Mouse (Mus musculus) gastrocnemius, adult 2 months (tissue): ENCODE measurements around the gene Cd27. TPM values are rescaled to one million over a fixed set of nuclear protein-coding genes. Genes with fewer than 3 reads are reported as not detected.
"Not testable (repeated sequence)": the region's sequence is repeated elsewhere in the genome, so short reads cannot be mapped to it uniquely, and the experiment has no call there.

Source experiments
- DNase-seq: peaks from one replicate; pipeline ENCODE4 v3.0.0; 2022
- H3K27ac ChIP-seq: fragments of 200-600 bp; 2 replicates; pipeline ENCODE4 v1.8.1; 2022; ENCODE audit warnings: mild to moderate bottlenecking
- H3K4me3 ChIP-seq: fragments of 200-600 bp; 2 replicates; pipeline ENCODE4 v1.8.1; 2022; ENCODE audit warnings: mild to moderate bottlenecking, moderate library complexity
- CTCF ChIP-seq: fragments of 200-600 bp; IDR thresholded peaks from 2 replicates; pipeline ENCODE4 v1.8.1; 2022; ENCODE audit warnings: antibody characterized with exemption, mild to moderate bottlenecking, moderate library complexity
- intact Hi-C: fragments of 180-260 bp; cut with DNase I; formaldehyde crosslinking; loops from one replicate; pipeline ENCODE4 v1.15.1; 2025
- long read RNA-seq, 2 experiments: library from polyadenylated mRNA; stranded (forward); transcript quantifications; one replicate each; pipeline ENCODE4 v2.0.0; 2021
- total RNA-seq, 2 experiments: library from RNA; stranded (reverse); gene quantifications; 2 replicates each; pipeline ENCODE4 v1.2.3; 2021

Cd27 gene
- under 1 TPM; 0.31 to 0.64 TPM for total RNA-seq
- long read RNA-seq, experiment 1, partial matches to known transcripts = 0 of 6 reads
- long read RNA-seq, experiment 1, other reads (novel, unspliced or antisense) = 6 of 6 reads
- long read RNA-seq, experiment 2, partial matches to known transcripts = 0 of 7 reads
- long read RNA-seq, experiment 2, other reads (novel, unspliced or antisense) = 7 of 7 reads

DNA sequence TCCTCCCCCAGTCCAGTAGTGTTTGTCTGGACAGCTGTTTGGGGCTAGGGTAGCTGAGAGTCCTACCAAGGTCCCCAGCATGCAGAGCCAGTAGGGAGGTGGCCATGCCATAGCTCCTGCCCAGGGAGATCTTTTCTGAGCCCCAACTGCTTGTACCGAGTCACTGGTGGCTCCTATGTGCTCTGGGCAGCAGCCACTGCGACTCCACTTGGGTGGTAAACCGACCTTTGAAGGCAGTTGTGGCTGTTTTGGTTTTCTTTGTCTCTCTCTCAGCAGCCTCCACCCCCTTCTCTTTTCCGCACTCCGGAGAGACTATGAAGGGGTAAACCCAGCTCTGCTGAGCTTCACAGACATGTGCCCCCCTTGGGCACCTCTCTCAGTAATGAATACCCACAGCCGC lies at the start of gene Cd27:
Gene Cd27 (minus strand): TSS at position 229 of the 400 bp plus-strand sequence.
- Histone ChIP-seq H3K4me3 (no peak within 1 kb of the TSS), H3K27ac (no peak within 1 kb of the TSS)
- no peak for DNase-seq
- intact Hi-C loops = no loop called here
- TF ChIP-seq CTCF = no peak

DNA sequence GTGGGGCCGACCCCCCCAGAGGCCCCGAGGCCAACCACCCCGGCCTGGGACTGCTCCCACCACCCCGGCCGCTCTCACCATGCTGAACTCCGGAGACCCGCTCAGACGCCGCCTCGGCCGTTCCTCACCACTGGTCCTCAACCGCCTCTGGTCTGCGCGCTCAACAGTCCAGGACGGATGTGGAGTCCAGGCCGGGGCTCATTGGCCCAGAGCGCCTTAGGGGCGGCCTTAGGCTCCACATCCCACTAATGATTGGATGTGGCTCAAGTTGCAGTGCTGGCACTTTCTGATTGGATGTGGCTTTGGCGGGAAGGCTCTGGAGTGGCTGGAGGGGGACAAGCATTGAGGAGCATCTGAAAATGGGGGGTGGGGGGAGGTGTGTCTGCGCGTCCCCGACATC lies 49.1 kb upstream of the Cd27 start, which contains the start of gene Tuba3a:
Gene Tuba3a (minus strand): TSS at position 153 of the 400 bp plus-strand sequence.
- H3K4me3 ChIP-seq = no peak within 1 kb of the TSS
- H3K27ac ChIP-seq = no peak within 1 kb of the TSS
- no peak for TF ChIP-seq CTCF
- intact Hi-C loops = no loop called here
- no peak for DNase-seq

DNA sequence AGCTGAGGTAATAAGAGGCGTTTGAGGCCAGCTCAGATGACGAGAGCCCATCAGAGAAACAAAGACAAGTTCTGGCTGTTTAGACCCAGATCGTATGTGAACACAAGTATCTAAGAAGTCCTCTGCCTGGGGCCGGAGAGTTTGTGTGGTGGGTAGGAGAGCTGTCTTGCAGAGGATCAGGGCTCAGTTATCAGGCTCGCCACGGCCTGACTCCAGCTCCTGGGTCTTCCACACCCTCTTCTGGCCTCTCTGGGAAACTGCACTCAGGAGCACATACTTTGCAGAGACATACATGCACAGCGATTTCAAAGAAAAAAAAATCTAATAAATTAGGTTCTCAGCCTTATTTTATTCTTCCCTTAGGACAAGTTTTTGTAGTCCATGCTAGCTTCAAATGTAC lies 47.9 kb upstream of the Cd27 start:
- DNase-seq = no peak
- TF ChIP-seq CTCF = no peak

DNA sequence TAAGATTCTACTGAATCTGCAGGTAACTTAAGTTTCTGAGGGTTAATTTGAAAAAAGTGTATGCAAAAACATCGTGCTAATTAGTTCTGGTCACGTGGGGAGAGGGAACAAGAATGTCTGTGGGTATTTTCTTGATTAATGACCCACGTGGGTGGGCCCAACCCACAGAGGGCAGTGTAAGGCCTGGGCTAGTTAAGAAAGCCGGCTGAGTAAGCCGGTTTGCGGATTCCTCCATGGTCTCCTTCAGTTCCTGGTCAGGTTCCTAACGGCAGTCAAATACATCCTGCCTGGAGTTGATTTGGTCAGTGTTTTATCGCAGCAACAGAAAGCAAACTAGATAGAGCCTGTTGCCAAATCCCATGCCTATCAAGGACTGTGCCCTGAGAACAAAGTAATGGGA lies 47.4 kb upstream of the Cd27 start:
- Histone ChIP-seq H3K4me3 (no peak overlapping the region), H3K27ac (no peak overlapping the region)
- intact Hi-C loops = no loop called here
- no peak for TF ChIP-seq CTCF
- no peak for DNase-seq

More for the DNA sequence above, 47.9 kb upstream of the Cd27 start:
- H3K27ac ChIP-seq = no peak overlapping the region
- no peak overlapping the region for H3K4me3 ChIP-seq
- intact Hi-C loops = no loop called here

DNA sequence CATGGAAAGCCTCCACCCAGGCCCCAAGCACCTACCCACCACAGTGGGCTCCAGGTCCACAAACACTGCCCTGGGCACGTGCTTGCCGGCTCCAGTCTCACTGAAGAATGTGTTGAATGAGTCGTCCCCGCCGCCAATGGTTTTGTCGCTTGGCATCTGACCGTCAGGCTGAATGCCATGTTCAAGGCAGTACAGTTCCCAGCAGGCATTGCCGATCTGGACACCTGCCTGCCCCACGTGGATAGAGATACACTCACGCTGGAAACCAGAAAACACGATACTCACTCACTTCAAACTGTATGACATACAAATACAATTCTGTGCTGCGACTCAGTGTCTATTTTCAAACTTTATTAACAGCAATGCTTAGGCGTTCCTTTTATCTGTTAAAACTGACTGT lies 45.9 kb upstream of the Cd27 start:
- DNase-seq, intact Hi-C loops, H3K27ac ChIP-seq, H3K4me3 ChIP-seq: not testable (repeated sequence)

DNA sequence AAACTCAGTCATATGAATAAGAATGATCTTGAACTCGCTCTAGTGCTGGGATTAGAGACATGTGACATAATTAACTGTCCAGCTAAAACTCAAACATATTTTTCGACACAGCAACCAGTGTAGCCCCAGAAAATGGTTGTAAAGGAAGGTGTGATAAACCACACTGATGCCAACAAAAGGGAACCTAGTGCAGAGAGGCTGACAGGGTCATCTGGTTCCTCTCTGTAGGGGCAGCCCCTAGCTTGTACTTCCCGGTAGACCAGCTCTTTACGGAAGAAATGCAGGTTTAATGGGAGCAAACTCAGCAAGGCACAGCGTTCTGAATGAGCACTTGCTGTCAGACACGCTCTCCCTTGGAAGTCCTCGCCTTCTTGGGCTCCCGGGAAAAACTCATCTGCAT lies 42.9 kb upstream of the Cd27 start:
- no peak for TF ChIP-seq CTCF
- DNase-seq = no peak
- no peak overlapping the region for H3K4me3 ChIP-seq
- no peak overlapping the region for H3K27ac ChIP-seq
- intact Hi-C loops = loop anchor here (10.0 kb wide), 1 partner anchor 145 kb away; the partner anchor contains the start of gene Nop2

DNA sequence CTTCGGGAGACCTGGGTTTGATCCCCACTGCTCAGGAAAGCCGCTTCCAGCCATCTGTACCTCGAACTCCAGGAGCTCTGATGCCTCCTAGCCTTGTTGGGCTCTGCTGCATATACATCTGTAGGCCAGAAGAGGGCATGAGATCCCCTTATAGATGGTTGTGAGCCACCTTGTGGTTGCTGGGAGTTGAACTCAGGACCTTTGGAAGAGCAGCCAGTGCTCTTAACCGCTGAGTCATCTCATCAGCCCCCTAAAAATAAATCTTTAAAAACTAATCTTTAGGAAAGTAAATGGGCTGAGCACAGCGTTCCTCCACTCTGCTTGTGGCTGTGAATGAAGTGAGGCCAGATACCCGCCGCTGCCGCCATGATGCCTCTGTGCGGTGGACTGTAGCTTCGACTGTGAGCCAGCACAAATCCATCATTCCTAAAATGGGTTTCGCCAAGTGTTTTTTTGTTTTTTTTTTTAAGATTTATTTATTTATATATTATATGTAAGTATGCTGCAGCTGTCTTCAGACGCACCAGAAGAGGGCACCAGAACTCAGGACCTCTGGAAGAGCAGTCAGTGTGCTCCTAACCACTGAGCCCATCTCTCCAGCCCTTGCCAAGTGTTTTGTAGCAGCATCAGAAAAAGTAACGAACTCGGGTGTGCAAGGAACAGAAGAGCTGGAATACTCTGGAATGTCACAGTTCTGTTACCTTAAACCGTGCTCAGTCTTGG lies 38.2 kb upstream of the Cd27 start:
- Histone ChIP-seq H3K4me3 (no peak overlapping the region), H3K27ac (no peak overlapping the region)
- TF ChIP-seq CTCF = peak; percentile 50
- intact Hi-C loops = loop anchor here (2.0 to 10.0 kb wide), 3 partner anchors 90 to 228 kb away; partner anchors contain the start of genes Acrbp and Nop2
- peak; percentile 43 for DNase-seq

DNA sequence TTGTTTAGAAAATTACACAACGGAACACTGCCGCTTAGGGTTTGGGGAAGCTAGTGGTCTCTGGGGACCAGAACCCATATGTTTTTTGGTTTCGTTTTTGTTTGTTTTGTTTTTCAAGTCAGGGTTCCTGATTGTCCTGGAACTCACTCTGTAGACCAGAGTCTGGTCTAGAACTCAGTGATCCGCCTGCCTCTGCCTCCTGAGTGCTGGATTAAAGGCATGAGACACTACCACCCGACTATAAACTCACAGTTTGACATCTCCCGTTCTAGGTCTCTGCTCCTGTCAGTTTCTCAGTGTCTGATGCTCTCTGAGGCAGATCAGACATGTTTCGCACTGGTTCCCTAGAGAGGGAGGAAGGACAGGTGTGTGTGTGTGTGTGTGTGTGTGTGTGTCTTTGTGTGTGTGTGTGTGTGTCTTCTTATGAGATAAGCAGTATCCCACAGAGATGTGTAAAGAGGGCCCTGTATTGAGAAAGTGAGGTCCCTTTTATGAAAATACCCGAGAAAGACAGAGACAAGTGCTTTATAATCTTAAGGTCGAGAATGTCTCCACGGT lies 35.5 kb upstream of the Cd27 start:
- TF ChIP-seq CTCF = no peak
- Histone ChIP-seq H3K4me3 (no peak overlapping the region), H3K27ac (peak overlapping the region; percentile 63; the same call in 1 of the 2 replicates)
- intact Hi-C loops = loop anchor here (5.0 to 10.0 kb wide), 2 partner anchors 138 to 225 kb away; partner anchors contain the start of genes Acrbp and Nop2
- DNase-seq = no peak

DNA sequence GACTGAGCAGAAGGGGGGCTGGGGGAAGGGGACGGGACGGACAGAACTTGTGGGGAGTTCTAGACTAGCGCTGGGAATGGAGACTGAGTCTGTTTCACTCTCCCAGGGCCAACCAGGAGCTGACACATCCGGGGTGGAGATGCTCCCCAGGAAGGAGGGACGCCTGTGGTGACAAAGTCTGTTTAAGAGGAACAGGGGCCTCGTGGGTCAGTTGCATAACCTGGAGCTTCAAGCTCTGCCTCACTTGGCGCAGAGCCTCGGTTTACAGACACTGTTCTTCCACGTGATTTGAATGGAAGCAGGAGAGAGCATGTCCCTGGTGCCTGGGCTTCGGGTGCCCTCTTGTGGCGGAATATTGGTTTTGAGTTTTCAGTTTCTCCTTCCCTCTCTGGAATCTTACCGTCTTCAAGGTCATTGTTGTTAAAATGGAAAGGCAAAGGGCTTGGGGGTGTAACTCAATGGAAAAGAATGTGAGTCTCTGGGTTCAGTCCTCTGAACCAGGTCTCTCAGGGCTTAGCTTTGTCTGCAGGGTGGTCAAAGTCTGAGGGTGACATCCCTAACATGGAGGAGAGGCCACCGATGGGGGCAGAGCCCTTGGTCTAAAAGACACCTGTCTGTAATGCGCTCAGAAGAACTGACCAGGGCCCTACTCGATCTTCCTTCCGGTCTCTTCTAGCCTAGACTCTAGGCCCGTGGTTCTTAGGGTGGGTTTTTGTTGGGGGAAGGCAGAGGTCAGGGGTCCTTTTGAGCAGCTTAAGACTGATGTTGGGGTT lies 34.8 kb upstream of the Cd27 start:
- peak; percentile 96 for DNase-seq
- Histone ChIP-seq H3K4me3 (peak overlapping the region; percentile 63), H3K27ac (peak overlapping the region; percentile 79)
- intact Hi-C loops = loop anchor here (1.0 to 10.0 kb wide), 3 partner anchors 52 to 224 kb away; partner anchors contain the start of genes Acrbp and Nop2
- TF ChIP-seq CTCF = peak; percentile 91

DNA sequence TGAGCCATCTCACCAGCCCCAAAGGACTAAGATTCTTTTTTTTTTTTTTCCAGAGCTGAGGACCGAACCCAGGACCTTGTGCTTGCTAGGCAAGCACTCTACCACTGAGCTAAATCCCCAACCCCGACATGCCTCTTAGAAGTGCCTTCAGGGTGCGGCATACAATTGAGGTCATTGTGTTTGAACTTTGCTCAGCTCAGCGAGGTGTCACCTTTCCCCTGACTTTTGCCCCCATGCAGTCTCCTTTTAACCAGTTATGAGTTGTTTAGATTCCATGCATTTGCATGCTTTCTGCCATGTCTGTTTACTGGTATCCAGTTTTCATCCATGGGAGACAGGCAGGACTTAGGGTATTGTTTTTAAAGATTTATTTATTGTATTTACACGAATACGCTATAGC lies 32.0 kb upstream of the Cd27 start:
- no peak overlapping the region for H3K27ac ChIP-seq
- no peak for TF ChIP-seq CTCF
- intact Hi-C loops = no loop called here
- no peak overlapping the region for H3K4me3 ChIP-seq
- no peak for DNase-seq

DNA sequence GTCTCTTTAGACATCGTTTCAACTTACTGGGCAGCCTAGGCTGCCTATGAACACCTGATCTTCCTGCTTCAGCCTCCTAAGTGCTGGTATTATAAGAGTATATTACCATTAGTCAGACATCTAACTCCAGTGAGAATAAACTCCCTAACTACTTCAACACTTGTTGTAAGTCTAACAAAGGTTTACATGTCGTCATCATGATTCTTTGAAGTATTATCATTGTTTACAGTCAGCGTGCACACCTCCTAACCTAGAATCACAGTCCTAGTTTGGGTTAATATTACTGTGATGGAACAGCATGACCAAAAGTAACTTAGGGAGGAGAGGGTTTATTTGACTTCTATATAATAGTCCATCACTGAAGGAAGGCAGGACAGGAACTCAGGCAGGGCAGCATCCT lies 30.7 kb upstream of the Cd27 start:
- no peak for TF ChIP-seq CTCF
- intact Hi-C loops = no loop called here
- DNase-seq = no peak

DNA sequence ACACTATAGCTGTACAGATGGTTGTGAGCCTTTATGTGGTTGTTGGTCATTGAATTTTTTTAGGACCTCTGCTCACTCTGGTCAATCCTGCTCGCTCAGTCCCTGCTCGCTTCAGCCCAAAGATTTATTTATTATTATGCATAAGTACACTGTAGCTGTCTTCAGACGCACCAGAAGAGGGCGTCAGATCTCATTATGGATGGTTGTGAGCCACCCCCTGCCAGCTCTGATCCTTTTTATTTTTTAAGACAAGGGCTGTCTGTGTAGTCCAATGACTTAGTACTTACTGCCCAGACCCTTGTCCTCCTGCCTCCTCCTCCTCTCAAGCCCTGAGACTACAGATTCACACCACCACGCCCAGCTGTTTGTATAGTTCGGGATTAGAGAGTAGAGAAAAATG lies 29.8 kb upstream of the Cd27 start:
- DNase-seq, H3K4me3 ChIP-seq, intact Hi-C loops, H3K27ac ChIP-seq: not testable (repeated sequence)
- TF ChIP-seq CTCF = peak; percentile 1; the same call in 1 of the 2 replicates

More for the DNA sequence above, 30.7 kb upstream of the Cd27 start:
- Histone ChIP-seq H3K27ac (no peak overlapping the region), H3K4me3 (no peak overlapping the region)
